Mouse (Mus musculus): ENCODE data around the gene Ufsp1. TPM values are rescaled to one million over a fixed set of nuclear protein-coding genes. Genes with fewer than 3 reads are reported as not detected.

Gene Ufsp1
- polyA plus RNA-seq, 1 experiment from 2014 or later = 11.4 TPM

- DNase-seq (ENCODE audit: low spot score) (no peak), ATAC-seq (replicated peaks; ENCODE audit: low FRiP score, low read depth) (no peak)
- peaks cover 23% of the 10 kb centered on the region for H3K4me1 ChIP-seq (replicated peaks; ENCODE audit: insufficient read depth, low read length)
- H3K4me3 ChIP-seq (replicated peaks; ENCODE audit: low read depth, low read length) = no peak overlapping the region
- no peak overlapping the region for H3K4me2 ChIP-seq (ENCODE audit: low read length)
- 65% methylated on average over 5 of the region's 5 CpGs for WGBS
- H3K9ac ChIP-seq (ENCODE audit: low read depth, low read length) = no peak overlapping the region
- H3K9me3 ChIP-seq (replicated peaks; ENCODE audit: low read length) = no peaks in the 10 kb centered on the region
- peaks cover 22% of the 10 kb centered on the region; the same call in 1 of the 2 replicates for H3K27me3 ChIP-seq (ENCODE audit: insufficient read depth, low read length)
- no peak overlapping the region for H3K27ac ChIP-seq
- no peaks in the 10 kb centered on the region for H3K36me3 ChIP-seq (ENCODE audit: insufficient read depth, low read length)
- TF ChIP-seq CTCF (IDR thresholded peaks at IDR 0.05; ENCODE audit: low read depth) = peak; percentile 78
These were observed 9.4 kb upstream of the Ufsp1 start for GRCm38 (mm10) chr5:137285045-137285444.

DNA sequence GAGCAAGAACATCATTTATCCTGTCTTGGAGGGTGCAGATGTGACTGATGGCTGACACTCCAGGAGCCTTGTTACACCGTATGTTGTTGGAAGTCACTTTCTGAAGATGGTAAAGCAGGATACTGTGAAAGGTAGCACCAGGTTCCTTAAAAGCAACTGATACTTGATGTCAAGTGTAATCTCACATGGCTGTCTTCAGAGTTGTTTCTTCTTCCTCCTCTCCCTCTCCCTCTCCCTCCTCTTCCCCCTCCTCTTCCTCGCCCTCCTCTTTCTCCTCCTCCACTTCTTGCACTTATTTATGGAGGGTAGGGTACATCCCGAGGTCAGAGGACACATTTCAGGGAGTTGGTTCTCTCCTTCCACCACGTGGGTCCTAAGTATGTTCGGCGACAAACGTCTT lies 8.4 kb upstream of the Ufsp1 start:
- DNase-seq (ENCODE audit: low spot score) (no peak), ATAC-seq (replicated peaks; ENCODE audit: low FRiP score, low read depth) (no peak)
- Histone ChIP-seq H3K9me3 (replicated peaks; ENCODE audit: low read length) (no peaks in the 10 kb centered on the region), H3K4me3 (replicated peaks; ENCODE audit: low read depth, low read length) (no peak overlapping the region), H3K27ac (no peak overlapping the region), H3K9ac (ENCODE audit: low read depth, low read length) (no peak overlapping the region), H3K4me2 (ENCODE audit: low read length) (no peak overlapping the region), H3K36me3 (ENCODE audit: insufficient read depth, low read length) (no peaks in the 10 kb centered on the region), H3K4me1 (replicated peaks; ENCODE audit: insufficient read depth, low read length) (peaks cover 23% of the 10 kb centered on the region), H3K27me3 (ENCODE audit: insufficient read depth, low read length) (peaks cover 25% of the 10 kb centered on the region; the same call in 1 of the 2 replicates)
- TF ChIP-seq CTCF (IDR thresholded peaks at IDR 0.05; ENCODE audit: low read depth) = no peak
- WGBS = 20% methylated on average over 7 of the region's 7 CpGs

DNA sequence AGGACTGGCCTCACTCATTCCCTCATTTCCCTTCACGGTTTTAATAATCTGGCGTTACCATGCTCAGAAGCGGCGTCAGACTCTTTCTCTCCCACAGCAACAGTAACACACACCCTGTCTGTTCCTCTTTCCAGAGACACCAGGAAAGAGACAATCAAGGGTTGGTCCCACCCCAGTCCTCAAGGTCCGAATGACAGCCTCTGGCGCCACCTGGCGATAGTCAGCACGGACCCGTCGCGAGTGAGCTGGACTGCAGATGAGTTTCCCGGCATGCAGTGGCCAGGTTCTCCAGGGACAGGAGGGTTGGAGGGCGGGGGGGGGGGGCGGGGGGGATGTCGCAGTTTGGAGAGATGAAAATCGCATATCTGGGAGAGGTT lies 7.8 kb upstream of the Ufsp1 start:
- H3K9me3 ChIP-seq (replicated peaks; ENCODE audit: low read length) = no peaks in the 10 kb centered on the region
- DNase-seq (ENCODE audit: low spot score) (peak; percentile 90), ATAC-seq (replicated peaks; ENCODE audit: low FRiP score, low read depth) (peak; percentile 44; the same call in 1 of the 2 replicates)
- peak overlapping the region; percentile 23; the same call in 1 of the 2 replicates for H3K4me3 ChIP-seq (replicated peaks; ENCODE audit: low read depth, low read length)
- TF ChIP-seq CTCF (IDR thresholded peaks at IDR 0.05; ENCODE audit: low read depth) = peak; percentile 88
- H3K4me2 ChIP-seq (ENCODE audit: low read length) = peak overlapping the region; percentile 84
- WGBS = under 1% methylated on average over 15 of the region's 16 CpGs
- 0 out of 2 replicates have a peak overlapping the region, but pooled peaks have one; percentile 18 for H3K9ac ChIP-seq (ENCODE audit: low read depth, low read length)
- peaks cover 23% of the 10 kb centered on the region for H3K4me1 ChIP-seq (replicated peaks; ENCODE audit: insufficient read depth, low read length)
- no peak overlapping the region for H3K27ac ChIP-seq
- H3K27me3 ChIP-seq (ENCODE audit: insufficient read depth, low read length) = peaks cover 25% of the 10 kb centered on the region; the same call in 1 of the 2 replicates
- no peaks in the 10 kb centered on the region for H3K36me3 ChIP-seq (ENCODE audit: insufficient read depth, low read length)

DNA sequence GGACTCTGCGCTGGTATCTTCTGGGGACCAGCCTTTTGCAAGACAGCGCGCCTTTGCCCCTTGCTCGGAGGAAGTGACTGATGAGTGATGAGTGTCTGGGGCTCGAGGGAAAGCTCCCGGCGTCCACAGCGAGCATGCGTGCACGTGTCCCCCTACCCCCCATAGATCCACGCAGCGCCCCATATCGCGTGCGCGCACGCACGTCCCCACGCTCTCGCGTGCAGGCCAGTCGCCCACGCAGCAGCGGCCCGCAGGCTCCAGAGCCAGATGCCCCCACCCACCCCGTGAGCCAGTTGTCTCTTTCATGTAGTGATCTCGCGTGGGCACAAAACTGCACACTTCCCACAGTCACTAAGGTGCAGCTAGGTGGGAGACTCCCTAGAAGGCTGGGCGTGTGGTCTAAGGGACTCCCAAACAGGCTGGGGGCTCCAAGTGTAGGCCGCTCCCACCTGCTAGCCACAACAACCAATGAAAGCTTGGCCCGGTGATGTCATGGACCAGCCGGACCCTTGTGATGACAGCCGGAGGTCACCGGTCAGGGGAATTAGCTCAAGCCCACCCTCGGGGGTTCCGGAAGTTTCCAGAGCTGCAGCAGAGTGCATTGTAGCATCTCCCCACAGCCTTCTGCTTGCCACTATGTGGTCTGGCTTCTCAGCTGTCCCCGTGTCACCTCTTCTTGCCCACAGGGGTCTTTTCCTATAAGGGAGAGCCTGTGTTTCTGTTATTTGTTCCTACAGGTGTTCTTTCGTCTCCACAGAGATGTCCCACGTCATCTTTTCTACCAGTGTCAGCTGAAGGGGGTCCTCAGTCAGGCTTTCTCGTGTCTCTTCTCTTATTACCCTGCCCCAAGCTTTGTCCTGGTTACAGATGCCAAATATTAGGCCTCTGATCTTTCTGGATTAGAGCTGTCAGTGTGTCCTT lies 7.1 kb upstream of the Ufsp1 start, which contains the start of gene Ache:
TSS of gene Ache (plus strand) at position 488 of the 921 bp plus-strand sequence.
- Histone ChIP-seq H3K4me2 (ENCODE audit: low read length) (peak within 1 kb of the TSS; percentile 84), H3K9ac (ENCODE audit: low read depth, low read length) (peak within 1 kb of the TSS; percentile 50; the same call in 1 of the 2 replicates), H3K4me3 (replicated peaks; ENCODE audit: low read depth, low read length) (peak within 1 kb of the TSS; percentile 37), H3K27me3 (ENCODE audit: insufficient read depth, low read length) (peaks cover 25% of the 10 kb centered on the region; the same call in 1 of the 2 replicates), H3K9me3 (replicated peaks; ENCODE audit: low read length) (no peaks in the 10 kb centered on the region), H3K27ac (no peak within 1 kb of the TSS), H3K36me3 (ENCODE audit: insufficient read depth, low read length) (no peaks in the 10 kb centered on the region), H3K4me1 (replicated peaks; ENCODE audit: insufficient read depth, low read length) (peaks cover 23% of the 10 kb centered on the region)
- 2% methylated on average over 40 of the region's 40 CpGs for WGBS
- TF ChIP-seq CTCF (IDR thresholded peaks at IDR 0.05; ENCODE audit: low read depth) = no peak
- DNase-seq (ENCODE audit: low spot score) (no peak), ATAC-seq (replicated peaks; ENCODE audit: low FRiP score, low read depth) (0 out of 2 replicates have a peak, but pooled peaks have one; percentile 9)

- under 1% methylated on average over 48 of the region's 65 CpGs for WGBS
- DNase-seq (ENCODE audit: low spot score) (no peak), ATAC-seq (replicated peaks; ENCODE audit: low FRiP score, low read depth) (no peak)
- H3K4me2 ChIP-seq (ENCODE audit: low read length) = peak overlapping the region; percentile 84
- H3K27ac ChIP-seq = no peak overlapping the region
- no peaks in the 10 kb centered on the region for H3K36me3 ChIP-seq (ENCODE audit: insufficient read depth, low read length)
- peak overlapping the region; percentile 37 for H3K4me3 ChIP-seq (replicated peaks; ENCODE audit: low read depth, low read length)
- H3K27me3 ChIP-seq (ENCODE audit: insufficient read depth, low read length) = peaks cover 25% of the 10 kb centered on the region; the same call in 1 of the 2 replicates
- TF ChIP-seq CTCF (IDR thresholded peaks at IDR 0.05; ENCODE audit: low read depth) = no peak
- H3K9ac ChIP-seq (ENCODE audit: low read depth, low read length) = peak overlapping the region; percentile 50; the same call in 1 of the 2 replicates
- no peaks in the 10 kb centered on the region for H3K9me3 ChIP-seq (replicated peaks; ENCODE audit: low read length)
- peaks cover 23% of the 10 kb centered on the region for H3K4me1 ChIP-seq (replicated peaks; ENCODE audit: insufficient read depth, low read length)
These were observed 6.3 kb upstream of the Ufsp1 start for GRCm38 (mm10) chr5:137287953-137288743.

Measured in kidney, postnatal 0 days (tissue).